Mouse (Mus musculus): ENCODE results near the gene Senp2. TPM values are rescaled to one million over a fixed set of nuclear protein-coding genes. Genes with fewer than 3 reads are reported as not detected.

Senp2 gene
- total and polyA plus RNA-seq, 3 experiments, result 37.8 to 60.8 (median 42.8) TPM

- TF ChIP-seq MYC (IDR thresholded peaks at IDR 0.05; ENCODE audit: low read depth, low read length) (no peak), ZKSCAN1 (IDR thresholded peaks at IDR 0.05; ENCODE audit: borderline replicate concordance, low read depth, low read length) (no peak), EP300 (IDR thresholded peaks at IDR 0.05; ENCODE audit: low read length) (no peak), JUND (conservative IDR thresholded peaks at IDR 0.05; ENCODE audit: low read depth, low read length) (no peak), ELF1 (IDR thresholded peaks at IDR 0.05; ENCODE audit: low read depth, low read length) (no peak), NELFE (IDR thresholded peaks at IDR 0.05; ENCODE audit: low read depth, low read length) (no peak), MXI1 (IDR thresholded peaks at IDR 0.05; ENCODE audit: low read depth, low read length) (no peak), E2F4 (IDR thresholded peaks at IDR 0.05; ENCODE audit: insufficient replicate concordance, low read depth, low read length) (no peak), POLR2A (IDR thresholded peaks at IDR 0.05; ENCODE audit: low read depth, low read length) (no peak), POLR2AphosphoS2 (IDR thresholded peaks at IDR 0.05; ENCODE audit: low read depth, low read length) (no peak), UBTF (IDR thresholded peaks at IDR 0.05; ENCODE audit: low read depth, low read length) (no peak), JUN (IDR thresholded peaks at IDR 0.05; ENCODE audit: insufficient read depth, low read depth, low read length) (no peak), MEF2A (IDR thresholded peaks at IDR 0.05; ENCODE audit: borderline replicate concordance, low read depth, low read length) (no peak), ZC3H11A (IDR thresholded peaks at IDR 0.05; ENCODE audit: low read depth, low read length) (no peak), TBP (conservative IDR thresholded peaks at IDR 0.05; ENCODE audit: low read depth, low read length) (no peak), CHD1 (IDR thresholded peaks at IDR 0.05; ENCODE audit: low read depth, low read length) (no peak), GABPA (IDR thresholded peaks at IDR 0.05; ENCODE audit: insufficient replicate concordance, low read depth, low read length) (no peak), USF2 (conservative IDR thresholded peaks at IDR 0.05; ENCODE audit: low read depth, low read length) (no peak)
- Histone ChIP-seq H3K9me3 (replicated peaks; ENCODE audit: low read length) (no peaks in the 10 kb centered on the region), H3K9ac (ENCODE audit: insufficient read depth, low read depth) (no peak overlapping the region), H3K36me3 (replicated peaks in 1 of 2; ENCODE audit: control insufficient read depth in 1 of 2, insufficient read depth in 1 of 2, low read length in 1 of 2) (no peaks in the 10 kb centered on the region), H3K27me3 (replicated peaks) (no peaks in the 10 kb centered on the region), H3K4me3 (replicated peaks in 1 of 3; ENCODE audit: low read depth in 2 of 3, low read length in 2 of 3, poor library complexity in 1 of 3) (no peak overlapping the region), H3K27ac (ENCODE audit: insufficient read depth, low read depth) (no peak overlapping the region), H3K4me1 (ENCODE audit: control insufficient read depth in 1 of 2, insufficient read depth in 2 of 2) (0 out of 4 replicates have a peak, but pooled peaks cover 0 to 2% of the 10 kb centered on the region in 2 experiments), H3K4me2 (ENCODE audit: insufficient read depth, low read depth, poor library complexity, severe bottlenecking) (no peak overlapping the region), H3K79me2 (replicated peaks; ENCODE audit: control insufficient read depth, extremely low read depth, insufficient read depth, poor library complexity, severe bottlenecking) (no peaks in the 10 kb centered on the region)
- dilution Hi-C loops (cut with MboI; ENCODE audit: extremely low pct_ligation_motif_present, extremely low pct_unique_long_range_greater_than_20kb, low sequenced_read_pairs) (no loop called here), in situ Hi-C loops (cut with MboI; ENCODE audit: low pct_ligation_motif_present, low pct_unique_long_range_greater_than_20kb, low sequenced_read_pairs) (no loop called here)
- no peak for DNase-seq (ENCODE audit: extremely low read depth)
Observed at GRCm38 (mm10) chr16:22085411-22085810, 76.1 kb downstream of the Senp2 start.

- H3K9ac ChIP-seq (ENCODE audit: insufficient read depth, low read depth), result no peak overlapping the region
- no peaks in the 10 kb centered on the region for H3K27me3 ChIP-seq (replicated peaks)
- H3K36me3 ChIP-seq (replicated peaks in 1 of 2; ENCODE audit: control insufficient read depth in 1 of 2, insufficient read depth in 1 of 2, low read length in 1 of 2), result no peaks in the 10 kb centered on the region
- peaks cover 4 to 15% of the 10 kb centered on the region in 2 experiments; a peak in 3 of 4 replicates for H3K4me1 ChIP-seq (ENCODE audit: control insufficient read depth in 1 of 2, insufficient read depth in 2 of 2)
- dilution Hi-C loops (cut with MboI; ENCODE audit: extremely low pct_ligation_motif_present, extremely low pct_unique_long_range_greater_than_20kb, low sequenced_read_pairs) (no loop called here), in situ Hi-C loops (cut with MboI; ENCODE audit: low pct_ligation_motif_present, low pct_unique_long_range_greater_than_20kb, low sequenced_read_pairs) (no loop called here)
- TF ChIP-seq TBP (conservative IDR thresholded peaks at IDR 0.05; ENCODE audit: low read depth, low read length) (no peak), CHD2 (IDR thresholded peaks at IDR 0.05; ENCODE audit: low read length) (no peak), MAFK (IDR thresholded peaks at IDR 0.05; ENCODE audit: insufficient replicate concordance, low read length) (0 out of 2 replicates have a peak, but pooled peaks have one; percentile 51), UBTF (IDR thresholded peaks at IDR 0.05; ENCODE audit: low read depth, low read length) (no peak), JUN (IDR thresholded peaks at IDR 0.05; ENCODE audit: insufficient read depth, low read depth, low read length) (no peak), IRF4 (IDR thresholded peaks at IDR 0.05; ENCODE audit: low read depth, low read length) (no peak), JUND (conservative IDR thresholded peaks at IDR 0.05; ENCODE audit: low read depth, low read length) (no peak)
- H3K4me3 ChIP-seq (replicated peaks in 1 of 3; ENCODE audit: low read depth in 2 of 3, low read length in 2 of 3, poor library complexity in 1 of 3), result no peak overlapping the region
- DNase-seq (ENCODE audit: extremely low read depth), result no peak
- no peaks in the 10 kb centered on the region for H3K9me3 ChIP-seq (replicated peaks; ENCODE audit: low read length)
- H3K79me2 ChIP-seq (replicated peaks; ENCODE audit: control insufficient read depth, extremely low read depth, insufficient read depth, poor library complexity, severe bottlenecking), result no peaks in the 10 kb centered on the region
- H3K27ac ChIP-seq (ENCODE audit: insufficient read depth, low read depth), result no peak overlapping the region
- no peak overlapping the region for H3K4me2 ChIP-seq (ENCODE audit: insufficient read depth, low read depth, poor library complexity, severe bottlenecking)
Observed at GRCm38 (mm10) chr16:22091255-22091783, 82.0 kb downstream of the Senp2 start.

Measured in CH12.LX (cell line).